9 mouse cellular contexts compared by ENCODE assay signal in the genomic region with DNA sequence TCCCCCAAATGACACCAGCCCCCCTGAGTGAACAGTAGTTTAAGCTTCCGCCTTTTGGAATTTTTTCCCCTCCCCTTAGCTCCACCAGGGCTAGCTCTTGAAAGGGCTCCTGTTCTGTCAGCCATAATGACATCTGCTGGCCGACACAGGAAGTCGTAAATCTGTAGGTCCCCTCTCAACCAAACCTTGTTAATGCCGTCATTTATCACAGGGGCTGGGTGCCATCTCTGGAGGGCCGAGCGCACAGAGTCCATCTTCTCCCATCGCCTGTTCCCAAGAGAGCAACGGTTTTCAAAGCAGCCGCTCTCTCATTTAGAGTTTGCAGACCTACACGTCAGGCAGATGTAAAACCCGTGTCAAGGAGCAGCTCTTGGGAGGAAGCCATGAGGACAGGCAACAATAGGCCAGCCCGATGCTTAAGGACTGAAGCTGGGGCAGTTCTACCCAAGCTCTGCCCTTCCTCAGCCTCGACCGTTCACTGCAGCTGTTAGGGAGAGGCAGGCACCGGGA. TPM values are rescaled to one million over a fixed set of nuclear protein-coding genes. Genes with fewer than 3 reads are reported as not detected.
DNase-seq lines count a peak whose midpoint lies in the region; ATAC-seq and TF ChIP-seq lines count a peak whose summit lies in the region.
"Had no signal": no experiment of that assay in that cellular context is flagged by ENCODE, and none has a peak within 500 bp of the region (broad histone marks: within the 10 kb centered on the region; RNA-seq: fewer than 3 reads in every experiment).

No protein-coding gene starts in this region.

- H3K27ac ChIP-seq in layer of hippocampus, adult 2 months = no peak overlapping the region
- peak overlapping the region; percentile 40; the same call in 1 of the 2 replicates for H3K27ac ChIP-seq in embryonic facial prominence, embryonic 10.5 days (replicated peaks)
- peak overlapping the region; percentile 76 for H3K27ac ChIP-seq in intestine, embryonic 15.5 days

- no peaks in the 10 kb centered on the region for H3K36me3 ChIP-seq in embryonic facial prominence, embryonic 10.5 days (replicated peaks)
- no peaks in the 10 kb centered on the region for H3K36me3 ChIP-seq in intestine, embryonic 15.5 days

- H3K4me2 ChIP-seq in intestine, embryonic 15.5 days (replicated peaks) = peak overlapping the region; percentile 56

- H3K9ac ChIP-seq in intestine, embryonic 15.5 days = no peak overlapping the region

- 66% methylated on average over 15 of the region's 15 CpGs for WGBS in embryonic facial prominence, embryonic 10.5 days
- WGBS in intestine, embryonic 15.5 days = 17% methylated on average over 15 of the region's 15 CpGs

- no peak for DNase-seq in layer of hippocampus, adult 2 months (ENCODE audit: low spot score in 2 of 2)
- no peak for DNase-seq in layer of hippocampus, adult 8-10 months (ENCODE audit: low spot score in 2 of 2)
- DNase-seq in embryonic facial prominence, embryonic 10.5 days (ENCODE audit: low spot score) = peak; percentile 40
- DNase-seq in lung, postnatal 4 days = peak; percentile 27 to 38
- DNase-seq in layer of hippocampus, postnatal 14 days (ENCODE audit: low spot score in 2 of 2) = no peak
- no peak for DNase-seq in spleen, adult 18-20 months

- H3K4me3 ChIP-seq in layer of hippocampus, adult 2 months = no peak overlapping the region
- no peak overlapping the region for H3K4me3 ChIP-seq in embryonic facial prominence, embryonic 10.5 days
- peak overlapping the region; percentile 11; the same call in 1 of the 2 replicates for H3K4me3 ChIP-seq in intestine, embryonic 15.5 days (replicated peaks)

- TF ChIP-seq CTCF in layer of hippocampus, adult 2 months (conservative IDR thresholded peaks at IDR 0.05) = peak; percentile 57

- ATAC-seq in intestine, embryonic 15.5 days = peak; percentile 82
- no peak for ATAC-seq in erythroid progenitor cell, adult 5-6 weeks (replicated peaks; ENCODE audit: low FRiP score, poor library complexity, severe bottlenecking)

- peaks cover 24% of the 10 kb centered on the region for H3K4me1 ChIP-seq in embryonic facial prominence, embryonic 10.5 days
- H3K4me1 ChIP-seq in intestine, embryonic 15.5 days (replicated peaks) = peaks cover 12% of the 10 kb centered on the region

- H3K27me3 ChIP-seq in embryonic facial prominence, embryonic 10.5 days (replicated peaks; ENCODE audit: low read depth, poor library complexity, severe bottlenecking) = no peaks in the 10 kb centered on the region
- no peaks in the 10 kb centered on the region for H3K27me3 ChIP-seq in intestine, embryonic 15.5 days (replicated peaks)

- no peaks in the 10 kb centered on the region for H3K9me3 ChIP-seq in embryonic facial prominence, embryonic 10.5 days
- H3K9me3 ChIP-seq in intestine, embryonic 15.5 days = no peaks in the 10 kb centered on the region

RNA-seq across cellular contexts. Expression of a gene that starts 11.6 kb away (rescaled TPM):
- 10 to 100 TPM; 25.1 to 33.5 TPM for total RNA-seq in layer of hippocampus, adult 2 months (2021)
- total RNA-seq in layer of hippocampus, adult 8-10 months (2022) = 10 to 100 TPM; 64.2 to 79.4 (median 74.0) TPM
- polyA plus RNA-seq in embryonic facial prominence, embryonic 10.5 days (2016; fragmentation: Nextera tagmentation; extraction: Ambion mirVana) = 2.7 and 3.4 TPM in 2 replicates
- 15.8 and 17.2 TPM in 2 replicates for polyA plus RNA-seq in intestine, embryonic 15.5 days (2015; fragmentation: Nextera tagmentation; extraction: Ambion mirVana)
- not detected in 2 replicates for total RNA-seq in erythroid progenitor cell, adult 5-6 weeks (2015; ENCODE audit: low replicate concordance)
- total RNA-seq in erythroid progenitor cell, adult 5-6 weeks (2017; ENCODE audit: low replicate concordance) = 0.26 TPM in 1 of 2 replicates, not detected in the other
- 10 to 100 TPM in 1 of 2 experiments, 1 to 10 TPM in 1; 8.6 to 26.7 TPM for total RNA-seq in layer of hippocampus, postnatal 14 days (2021)

RNA-seq across cellular contexts. Expression of a gene that starts 33.7 kb away (rescaled TPM):
- not detected for total RNA-seq in layer of hippocampus, adult 2 months (2021)
- not detected for total RNA-seq in layer of hippocampus, adult 8-10 months (2022)
- not detected in 2 replicates for polyA plus RNA-seq in embryonic facial prominence, embryonic 10.5 days (2016; fragmentation: Nextera tagmentation; extraction: Ambion mirVana)
- not detected in 2 replicates for polyA plus RNA-seq in intestine, embryonic 15.5 days (2015; fragmentation: Nextera tagmentation; extraction: Ambion mirVana)
- not detected in 2 replicates for total RNA-seq in erythroid progenitor cell, adult 5-6 weeks (2015; ENCODE audit: low replicate concordance)
- total RNA-seq in erythroid progenitor cell, adult 5-6 weeks (2017; ENCODE audit: low replicate concordance) = not detected in 2 replicates
- total RNA-seq in layer of hippocampus, postnatal 14 days (2021) = not detected
- total RNA-seq: liver, adult 2 months had no signal
- polyA plus RNA-seq: liver, adult 2 months had no signal

Comparison
In these comparisons a context has a peak if more than half of its experiments do, and no peak if none do; other contexts are left out.
1. DNase-seq: peak in embryonic facial prominence, embryonic 10.5 days (single experiment) and lung, postnatal 4 days (2 of 2); none in layer of hippocampus, adult 2 months (0 of 2), layer of hippocampus, adult 8-10 months (0 of 2), layer of hippocampus, postnatal 14 days (0 of 2) and spleen, adult 18-20 months (0 of 2).
2. RNA of a gene that starts 11.6 kb away (total RNA-seq): 64.2 to 79.4 TPM in layer of hippocampus, adult 8-10 months, 25.1 to 33.5 TPM in layer of hippocampus, adult 2 months and 8.6 to 26.7 TPM in layer of hippocampus, postnatal 14 days; 0.26 TPM in erythroid progenitor cell, adult 5-6 weeks; every median in the first group is over 4 times any median in the second.